In the genomic region with DNA sequence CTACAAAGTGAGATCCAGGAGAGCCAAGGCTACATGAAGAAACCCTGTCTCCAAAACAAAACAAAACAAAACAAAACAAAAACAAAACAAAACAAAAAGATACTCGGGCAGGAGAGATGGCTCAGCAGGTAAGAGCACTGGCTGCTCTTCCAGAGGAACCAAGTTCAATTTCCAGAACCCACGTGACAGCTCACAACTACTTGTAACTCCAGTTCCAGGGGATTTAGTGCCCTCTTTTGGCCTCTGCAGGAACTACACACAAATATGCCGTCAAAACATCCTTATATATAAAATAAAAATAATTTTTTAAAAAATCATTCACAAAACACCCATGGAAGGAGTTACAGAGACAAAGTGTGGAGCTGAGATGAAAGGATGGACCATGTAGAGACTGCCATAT, we compare ENCODE assay signal across 9 mouse cellular contexts. TPM values are rescaled to one million over a fixed set of nuclear protein-coding genes. Genes with fewer than 3 reads are reported as not detected.
A peak's percentile ranks its signal among the peaks of the same experiment; 100 is the strongest.
DNase-seq lines count a peak whose midpoint lies in the region; TF ChIP-seq lines count a peak whose summit lies in the region.
"Had no signal": no experiment of that assay in that cellular context is flagged by ENCODE, and none has a peak within 500 bp of the region (broad histone marks: within the 10 kb centered on the region; RNA-seq: fewer than 3 reads in every experiment).

No protein-coding gene starts in this region.

- peak; percentile 58 for TF ChIP-seq CTCF in left cerebral cortex, adult 2 months (IDR thresholded peaks at IDR 0.05)

- no peak overlapping the region for H3K4me3 ChIP-seq in left cerebral cortex, adult 2 months
- H3K4me3 ChIP-seq: midbrain, embryonic 12.5 days had no signal

- no peak overlapping the region for H3K27ac ChIP-seq in left cerebral cortex, adult 2 months
- H3K27ac ChIP-seq: midbrain, embryonic 12.5 days had no signal

- intact Hi-C loops in left cerebral cortex, adult 2 months (cut with DNase I), result loop anchor here (2.0 kb wide), 1 partner anchor 31 kb away; no protein-coding TSS in a partner anchor
- intact Hi-C loops in left cerebral cortex, postnatal 10 days (cut with DNase I), result no loop called here

- DNase-seq in left cerebral cortex, adult 2 months (ENCODE audit: extremely low spot score in 1 of 2, low spot score in 2 of 2), result no peak
- DNase-seq in left cerebral cortex, postnatal 10 days (ENCODE audit: extremely low spot score in 1 of 2, low spot score in 2 of 2), result no peak
- DNase-seq in MEL-GATA-1-ER (ENCODE audit: extremely low read depth, low read depth), result peak; percentile 58
- peak; percentile 17 for DNase-seq in embryo, embryonic 9.5 days (ENCODE audit: extremely low spot score)
- peak; percentile 68 for DNase-seq in lung, postnatal 36 days
- DNase-seq in right cerebral cortex, adult 2 months (ENCODE audit: low spot score in 2 of 2), result no peak
- DNase-seq in urinary bladder, postnatal 14 days (ENCODE audit: low spot score), result no peak

RNA-seq across cellular contexts. Expression of a gene that starts 3.2 kb away (rescaled TPM):
- total RNA-seq in left cerebral cortex, adult 2 months (2021), result under 1 TPM; 0.29 to 0.84 TPM
- total RNA-seq in left cerebral cortex, postnatal 10 days (2021), result under 1 TPM; 0.18 to 0.49 TPM
- total RNA-seq: heart, adult 18-20 months had no signal

RNA-seq across cellular contexts. Expression of a gene that starts 12.1 kb away (rescaled TPM):
- 10 to 100 TPM; 31.1 to 36.0 TPM for total RNA-seq in left cerebral cortex, adult 2 months (2021)
- total RNA-seq in left cerebral cortex, postnatal 10 days (2021), result 10 to 100 TPM; 13.3 to 15.5 TPM

RNA-seq across cellular contexts. Expression of a gene that starts 17.7 kb away (rescaled TPM):
- total RNA-seq in left cerebral cortex, adult 2 months (2021), result 100 to 1,000 TPM; 209 to 225 TPM
- 100 to 1,000 TPM; 176 to 200 TPM for total RNA-seq in left cerebral cortex, postnatal 10 days (2021)
- total RNA-seq: heart, adult 18-20 months had no signal

RNA-seq across cellular contexts. Expression of a gene that starts 31.9 kb away (rescaled TPM):
- total RNA-seq in left cerebral cortex, adult 2 months (2021), result 10 to 100 TPM; 76.8 to 80.8 TPM
- 10 to 100 TPM; 66.1 to 68.0 TPM for total RNA-seq in left cerebral cortex, postnatal 10 days (2021)

RNA-seq across cellular contexts. Expression of a gene that starts 32.3 kb away (rescaled TPM):
- total RNA-seq in left cerebral cortex, adult 2 months (2021), result 1 to 10 TPM in 1 of 2 experiments, under 1 TPM in 1; 0.86 to 1.8 TPM
- total RNA-seq in left cerebral cortex, postnatal 10 days (2021), result not detected
- total RNA-seq: heart, adult 18-20 months had no signal

Comparison
In these comparisons a context has a peak if more than half of its experiments do, and no peak if none do; other contexts are left out.
1. DNase-seq: peak in MEL-GATA-1-ER (single experiment), embryo, embryonic 9.5 days (single experiment) and lung, postnatal 36 days (single experiment); none in left cerebral cortex, adult 2 months (0 of 2), left cerebral cortex, postnatal 10 days (0 of 2), right cerebral cortex, adult 2 months (0 of 2) and urinary bladder, postnatal 14 days (single experiment).